Mouse (Mus musculus): Measurements from ENCODE around the gene Aim2. TPM values are rescaled to one million over a fixed set of nuclear protein-coding genes. Genes with fewer than 3 reads are reported as not detected.
"Not testable (repeated sequence)": the region's sequence is repeated elsewhere in the genome, so short reads cannot be mapped to it uniquely, and the experiment has no call there.

Aim2 gene
- total RNA-seq (2022) = 1 to 10 TPM; 3.9 to 9.2 (median 5.1) TPM

DNA sequence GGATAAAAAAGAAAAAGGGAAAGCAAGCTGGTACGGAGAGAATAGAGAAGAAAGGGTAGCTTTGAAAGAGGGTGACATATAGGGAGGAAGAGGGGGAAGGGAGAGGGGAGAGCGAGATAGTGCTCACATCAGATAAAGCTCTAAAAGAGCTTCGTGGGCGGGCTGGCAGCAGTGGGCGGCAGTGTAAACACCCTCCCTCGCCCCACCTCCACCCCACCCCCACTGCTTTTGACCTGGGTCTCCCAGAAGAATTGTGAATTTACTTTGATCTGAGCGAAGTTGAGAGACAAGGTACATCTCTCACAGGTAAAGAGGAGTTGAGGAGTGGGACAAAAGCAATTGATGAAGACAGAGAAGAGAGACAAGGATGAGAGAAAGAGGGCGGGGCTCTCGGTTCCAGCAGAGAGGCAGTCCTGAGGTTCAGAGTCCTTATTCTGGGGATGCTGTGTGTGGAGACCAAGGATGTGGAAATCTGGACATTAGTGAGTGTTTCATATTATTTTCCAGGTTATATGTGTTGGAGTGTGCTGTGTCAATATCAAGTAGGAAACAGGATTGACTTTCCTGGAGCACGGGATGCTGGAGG lies at the start of gene Aim2:
Gene Aim2, plus strand, starts transcription at position 508 of the 586 bp plus-strand sequence.
- no peak for DNase-seq (ENCODE audit: low spot score in 2 of 2)

- DNase-seq (ENCODE audit: low spot score in 2 of 2) = not testable (repeated sequence)
Measured at GRCm38 (mm10) chr1:173302795-173303194, 47.9 kb upstream of the Aim2 start.

DNA sequence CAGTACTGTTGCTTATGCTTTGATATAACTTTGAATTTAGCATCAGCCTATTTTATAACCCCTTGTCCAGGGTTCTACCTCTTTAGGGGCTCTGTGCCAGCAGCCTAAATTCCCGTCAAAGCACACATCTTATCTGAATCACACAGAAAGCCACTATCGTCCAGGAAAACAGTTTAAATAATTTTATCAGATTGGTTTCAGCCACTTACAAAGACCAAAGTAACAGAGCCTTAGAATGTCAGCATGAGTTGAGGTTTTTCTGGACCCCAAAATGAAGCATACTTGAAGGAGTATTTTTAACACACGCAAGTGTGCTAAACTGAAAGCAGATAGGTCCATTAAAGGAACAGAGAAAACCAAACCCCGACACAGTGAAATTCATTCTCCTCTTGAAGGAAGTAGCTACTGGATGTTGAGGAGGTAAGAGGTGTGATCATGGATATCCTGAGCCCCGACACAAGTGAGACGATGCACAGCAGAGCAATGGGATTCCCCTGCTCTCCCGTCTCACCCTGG lies 37.1 kb upstream of the Aim2 start:
- DNase-seq (ENCODE audit: low spot score in 2 of 2) = not testable (repeated sequence)

DNA sequence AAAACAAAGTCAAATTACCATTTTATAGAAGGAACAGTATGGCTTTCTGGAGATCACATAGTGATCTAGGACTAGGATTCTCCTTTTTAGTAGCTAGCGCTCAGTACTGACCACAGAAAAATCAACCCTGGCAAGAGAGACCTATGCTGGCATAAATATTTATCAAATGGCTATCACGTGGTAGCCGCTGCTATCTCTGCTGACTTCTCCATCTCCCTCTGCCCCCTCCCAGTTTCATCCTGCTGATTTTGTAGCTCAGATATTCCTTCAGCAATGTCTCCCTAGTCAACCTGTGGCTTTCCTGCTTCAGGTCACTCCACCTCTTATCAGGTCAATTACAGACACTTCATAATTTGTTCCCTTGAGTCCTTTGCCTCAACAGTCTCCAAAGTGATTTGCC lies 35.0 kb upstream of the Aim2 start:
- no peak for DNase-seq (ENCODE audit: low spot score in 2 of 2)

GRCm38 (mm10) chr1:173317925-173318477 lies 32.7 kb upstream of the Aim2 start:
- DNase-seq (ENCODE audit: low spot score in 2 of 2) = no peak

- no peak for DNase-seq (ENCODE audit: low spot score in 2 of 2)
Measured at GRCm38 (mm10) chr1:173321593-173322248, 29.0 kb upstream of the Aim2 start.

- no peak for DNase-seq (ENCODE audit: low spot score in 2 of 2)
Measured at GRCm38 (mm10) chr1:173322249-173322627, 28.4 kb upstream of the Aim2 start.

DNA sequence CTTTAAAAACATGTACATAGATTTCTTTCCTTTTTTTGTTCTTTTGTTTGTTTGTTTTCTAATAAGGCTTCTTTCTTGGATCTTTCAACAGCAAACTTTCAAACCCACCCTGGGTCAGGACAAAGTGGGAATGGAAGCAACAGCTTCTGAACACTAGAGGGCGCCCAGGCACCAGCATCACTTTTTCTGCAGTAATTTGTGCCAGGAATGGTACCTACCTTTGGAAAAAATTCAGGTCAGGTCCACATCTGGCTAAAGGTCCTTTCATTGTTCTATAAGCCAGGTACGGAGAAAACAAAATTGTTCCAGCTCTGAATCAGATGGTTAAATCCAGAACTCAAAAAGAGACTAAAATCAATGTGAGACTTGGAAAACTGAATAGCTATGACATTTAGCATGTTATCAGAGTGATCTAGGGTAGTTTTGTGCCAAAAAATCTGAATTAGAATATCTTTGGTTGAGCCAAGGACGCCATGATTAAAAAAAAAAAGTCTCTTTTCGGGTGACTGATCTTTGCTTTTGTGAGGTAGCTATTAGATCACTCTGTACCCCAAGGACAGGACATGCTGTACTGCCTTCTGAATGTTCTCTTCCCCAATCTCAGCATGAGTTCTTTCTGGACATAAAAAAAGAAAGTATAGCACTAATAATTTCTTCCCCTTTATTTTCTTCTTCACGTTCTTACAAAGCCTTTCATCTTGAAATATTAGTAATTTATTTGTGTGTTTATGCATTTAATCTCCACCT lies 26.7 kb upstream of the Aim2 start:
- no peak for DNase-seq (ENCODE audit: low spot score in 2 of 2)

GRCm38 (mm10) chr1:173324961-173325360 lies 25.7 kb upstream of the Aim2 start:
- DNase-seq (ENCODE audit: low spot score in 2 of 2) = no peak

DNA sequence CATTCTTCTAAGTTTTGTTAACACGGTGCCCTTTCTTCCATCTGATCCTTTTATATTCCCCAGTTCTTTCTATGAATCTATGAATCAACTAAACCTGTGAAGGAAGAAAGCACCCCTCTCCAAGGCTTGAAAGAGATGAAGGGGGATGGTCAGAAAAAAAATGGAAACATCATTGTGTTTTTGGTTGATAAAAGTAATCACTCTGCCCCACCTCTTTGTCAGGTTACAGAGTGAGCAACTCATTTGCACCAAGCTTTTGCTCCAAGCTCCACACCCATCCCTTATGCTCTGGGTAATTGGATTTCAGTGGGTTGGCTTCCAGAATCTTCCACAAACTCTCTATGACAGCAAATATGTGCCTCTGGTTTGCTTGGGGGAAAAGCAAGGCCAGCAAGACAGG lies 25.3 kb upstream of the Aim2 start:
- DNase-seq (ENCODE audit: low spot score in 2 of 2) = no peak

DNA sequence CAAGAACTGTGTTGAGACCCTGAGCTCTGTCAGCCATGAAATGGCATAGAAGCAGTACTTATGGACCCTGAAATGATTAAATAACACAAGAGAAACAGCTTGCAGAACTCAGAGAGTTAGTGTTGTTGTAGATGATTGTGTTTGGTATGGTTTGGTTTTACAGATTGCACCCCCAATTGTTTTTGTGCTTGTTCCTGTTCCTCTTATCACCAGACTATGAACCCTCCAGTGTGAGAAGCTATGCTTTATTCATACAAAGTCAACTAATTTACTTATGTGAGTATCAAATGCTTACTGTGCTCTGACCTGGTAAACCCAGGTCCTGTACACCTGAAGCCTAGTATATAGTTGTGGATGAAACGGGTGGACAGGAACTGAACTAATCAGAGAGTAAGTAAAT lies 24.1 kb upstream of the Aim2 start:
- no peak for DNase-seq (ENCODE audit: low spot score in 2 of 2)

DNA sequence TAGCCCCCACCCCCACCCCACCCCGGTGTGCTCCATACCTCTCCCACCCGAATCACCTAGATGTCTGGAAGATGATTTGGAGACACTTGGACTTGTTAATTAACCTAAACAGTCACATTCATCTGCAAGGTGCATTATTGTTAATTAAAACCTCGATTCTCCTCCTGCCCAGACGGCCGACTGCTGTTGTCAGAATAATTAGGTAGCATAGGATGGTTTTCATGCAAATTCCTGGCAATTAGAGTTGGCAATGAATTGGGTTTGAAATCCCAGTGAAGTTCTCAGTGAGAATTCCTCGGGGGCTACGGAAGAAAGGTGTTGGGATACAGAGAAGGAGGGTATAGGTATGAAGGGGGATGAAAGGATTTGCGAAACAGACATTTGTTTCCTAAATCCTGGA lies 22.2 kb upstream of the Aim2 start:
- no peak for DNase-seq (ENCODE audit: low spot score in 2 of 2)

DNA sequence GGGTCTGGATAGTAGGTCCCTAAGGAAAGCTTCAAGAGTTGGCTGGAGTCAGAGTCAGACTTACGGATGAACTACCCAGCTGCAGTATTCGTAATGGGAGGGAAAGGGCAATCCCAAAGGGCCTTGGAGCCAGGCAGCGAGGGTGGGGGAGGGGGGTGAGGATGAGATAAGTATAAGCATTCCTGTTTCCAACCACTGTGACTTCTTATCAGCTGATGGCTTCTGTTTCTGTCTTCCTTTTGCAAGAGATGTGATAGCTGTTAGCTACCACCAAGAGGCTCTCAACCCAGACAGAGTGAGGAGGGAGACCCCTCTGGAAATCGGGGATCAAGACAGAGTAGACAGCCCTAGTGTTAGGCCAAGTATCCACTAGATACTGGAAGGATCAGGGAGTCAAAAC lies 21.5 kb upstream of the Aim2 start:
- no peak for DNase-seq (ENCODE audit: low spot score in 2 of 2)

DNA sequence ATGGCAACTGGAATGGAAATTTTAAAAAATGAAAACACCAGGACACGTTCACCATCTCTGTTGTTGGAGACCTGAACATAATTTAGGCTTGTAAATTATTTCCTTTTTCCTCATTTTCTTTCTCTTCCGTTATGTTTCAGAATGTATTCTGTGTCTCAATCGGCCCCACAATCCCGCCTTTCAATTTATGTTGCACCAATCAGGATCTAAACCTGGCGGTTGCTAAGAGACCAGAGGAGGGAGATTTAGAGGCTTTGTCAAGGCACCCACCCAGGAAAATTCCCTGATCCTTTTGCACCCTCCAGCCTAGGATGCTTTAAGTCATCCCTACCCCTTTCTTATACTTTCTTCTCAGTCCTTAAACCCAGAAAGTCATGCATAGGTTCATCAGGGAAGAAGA lies 20.9 kb upstream of the Aim2 start:
- DNase-seq (ENCODE audit: low spot score in 2 of 2) = no peak

- DNase-seq (ENCODE audit: low spot score in 2 of 2) = no peak
Measured at GRCm38 (mm10) chr1:173332418-173332817, 18.3 kb upstream of the Aim2 start.

GRCm38 (mm10) chr1:173333312-173334253 lies 17.1 kb upstream of the Aim2 start, which contains the start of gene Ackr1:
Gene Ackr1, minus strand, starts transcription at chr1:173333750.
- no peak for DNase-seq (ENCODE audit: low spot score in 2 of 2)

DNA sequence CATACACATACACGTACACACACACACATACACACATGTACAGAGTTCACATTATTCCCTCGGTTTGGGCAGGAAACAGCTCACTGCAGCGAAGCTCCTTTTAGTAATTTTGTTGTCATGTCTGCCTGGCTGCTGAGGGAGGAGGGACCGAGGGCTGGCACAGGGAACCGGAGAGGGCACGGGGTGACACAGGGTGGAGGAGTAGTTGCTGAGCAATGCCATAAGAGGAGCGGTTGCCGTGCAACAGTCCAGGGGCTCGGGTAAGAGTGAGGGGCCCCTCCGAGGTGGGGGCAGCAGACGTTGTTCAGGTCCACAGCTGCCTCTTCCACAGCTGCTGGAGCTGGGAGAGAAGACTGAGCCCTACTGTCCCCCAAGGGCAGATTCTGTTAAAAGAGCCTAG lies 14.8 kb upstream of the Aim2 start:
- DNase-seq (ENCODE audit: low spot score in 2 of 2) = no peak

GRCm38 (mm10) chr1:173337008-173337407 lies 13.7 kb upstream of the Aim2 start:
- DNase-seq (ENCODE audit: low spot score in 2 of 2) = peak in 1 of 2 experiments; percentile 67

- DNase-seq (ENCODE audit: low spot score in 2 of 2) = peak in 1 of 2 experiments; percentile 63
Measured at GRCm38 (mm10) chr1:173339543-173339942, 11.1 kb upstream of the Aim2 start.

- no peak for DNase-seq (ENCODE audit: low spot score in 2 of 2)
Measured at GRCm38 (mm10) chr1:173342425-173342824, 8.3 kb upstream of the Aim2 start.

DNA sequence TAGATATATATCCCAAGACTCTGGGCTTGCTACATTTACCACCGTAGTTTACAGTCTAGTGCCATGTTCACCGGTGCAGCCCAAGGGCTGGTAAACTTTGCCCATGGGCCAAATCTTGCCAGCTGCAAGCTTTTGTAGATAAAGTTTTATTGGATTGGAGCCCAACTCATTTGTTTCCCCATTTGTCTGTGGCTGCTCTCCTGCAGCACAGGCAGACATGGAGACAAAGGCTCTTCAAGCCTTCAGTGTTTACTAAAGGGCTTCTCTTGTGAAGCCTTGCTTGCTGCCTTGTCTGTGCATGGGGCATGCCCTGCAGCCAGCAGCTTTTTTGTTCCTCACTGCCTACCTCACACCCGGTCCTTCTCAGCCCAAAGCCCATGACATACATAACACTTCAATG lies 6.7 kb upstream of the Aim2 start:
- DNase-seq (ENCODE audit: low spot score in 2 of 2) = no peak

All from left cerebral cortex, adult 8-10 months (tissue).